Mouse (Mus musculus): ENCODE measurements around the gene Tnfrsf21. TPM values are rescaled to one million over a fixed set of nuclear protein-coding genes. Genes with fewer than 3 reads are reported as not detected.

Gene Tnfrsf21
- 46.8 and 52.6 TPM in 2 replicates for polyA plus RNA-seq (2021; fragmentation: Nextera tagmentation)
- long read RNA-seq, experiment 1, transcript Tnfrsf21-201 (6 exons, 3,627 nt) = major isoform, 70 of 113 reads
- long read RNA-seq, experiment 1, partial matches to known transcripts = 20 of 113 reads
- long read RNA-seq, experiment 1, other reads (novel, unspliced or antisense) = 23 of 113 reads
- long read RNA-seq, experiment 2, transcript Tnfrsf21-201 (6 exons, 3,627 nt) = major isoform, 425 of 467 reads
- long read RNA-seq, experiment 2, partial matches to known transcripts = 37 of 467 reads
- long read RNA-seq, experiment 2, other reads (novel, unspliced or antisense) = 5 of 467 reads

DNA sequence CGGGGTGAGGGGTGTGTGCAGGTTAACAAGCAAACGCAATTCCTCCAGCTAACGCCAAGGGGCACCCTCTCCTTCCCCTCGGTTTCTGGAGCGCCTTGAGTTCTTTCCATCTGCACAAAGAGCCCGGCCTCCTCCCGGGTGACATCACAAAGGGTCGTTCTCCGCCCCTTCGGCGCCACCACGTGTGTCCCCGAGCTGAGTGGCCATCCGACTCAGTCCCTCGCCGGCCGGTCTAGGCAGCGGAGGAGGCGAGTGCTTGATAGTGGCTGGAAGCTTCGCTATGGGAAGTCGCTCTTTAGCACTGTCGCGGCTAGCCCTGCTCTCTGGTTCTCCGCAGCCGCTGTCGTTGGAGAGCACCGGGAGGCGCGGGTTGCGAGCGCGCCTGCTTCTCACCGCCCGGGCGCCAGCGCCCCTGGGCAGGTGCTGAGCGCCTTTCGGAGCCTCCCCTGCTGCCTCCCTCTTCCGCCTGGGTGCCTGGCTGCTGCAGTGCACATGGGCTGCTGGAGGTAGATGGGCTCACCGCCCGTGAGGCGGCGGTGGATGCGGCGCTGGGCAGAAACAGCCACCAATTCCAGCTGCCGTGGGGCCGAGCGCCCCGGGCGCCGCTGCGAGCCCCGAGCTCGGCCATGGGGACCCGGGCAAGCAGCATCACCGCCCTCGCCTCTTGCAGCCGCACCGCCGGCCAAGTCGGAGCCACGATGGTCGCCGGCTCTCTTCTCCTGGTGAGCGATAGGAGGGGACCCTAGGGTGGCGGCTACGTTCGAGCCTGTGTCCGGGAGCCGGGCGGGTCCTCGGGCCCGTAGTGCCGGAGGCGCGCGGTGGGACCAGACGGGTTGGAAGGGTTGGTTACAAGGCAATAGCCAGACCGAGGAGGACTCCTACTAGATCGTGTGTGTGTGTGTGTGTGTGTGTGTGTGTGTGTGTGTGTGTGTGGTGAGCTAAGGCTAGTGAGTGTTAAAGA is at the start of gene Tnfrsf21:
Tnfrsf21 (plus strand) TSS at position 185 of the 961 bp plus-strand sequence.

Other genes with a start within 250 kb of the Tnfrsf21 start
- gene Cd2ap, start 139.9 kb upstream of the Tnfrsf21 start, polyA plus RNA-seq (2021; fragmentation: Nextera tagmentation) = 1.6 and 2.2 TPM in 2 replicates